Mouse (Mus musculus): ENCODE measurements around the gene Ablim1.

DNA sequence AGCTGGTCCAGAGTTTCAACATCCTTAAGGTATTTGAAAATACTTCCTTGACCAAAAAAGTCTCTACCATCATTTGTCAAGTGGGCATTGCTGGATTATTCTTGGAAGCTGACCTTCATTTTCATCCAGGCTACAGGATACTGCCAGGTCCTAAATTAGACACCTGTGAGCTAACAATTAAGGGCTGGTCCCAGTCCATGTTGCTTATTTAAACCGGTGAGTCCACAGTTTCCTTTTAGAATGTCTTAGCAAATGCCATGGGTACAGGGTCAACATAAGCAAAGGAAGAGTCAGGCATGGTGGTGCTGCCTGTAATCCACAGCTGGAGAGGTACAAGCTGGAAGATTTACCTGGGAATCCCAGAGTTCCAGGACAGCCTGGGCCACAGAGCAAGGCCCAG lies 173.8 kb downstream of the Ablim1 start:
- no peak for TF ChIP-seq CTCF (IDR thresholded peaks at IDR 0.05; ENCODE audit: borderline replicate concordance, insufficient read depth, low read depth, low read length)
- TF ChIP-seq POLR2A (IDR thresholded peaks at IDR 0.05; ENCODE audit: borderline replicate concordance, insufficient read depth, low read length), result no peak

Data from cerebellum, adult 2 months (tissue).